Mouse (Mus musculus) right cerebral cortex, postnatal 25 days (tissue): ENCODE data around the gene Nkx3-2.

Experiments
- DNase-seq: peaks from one replicate; pipeline ENCODE4 v3.0.0; 2022

Gene Nkx3-2

GRCm38 (mm10) chr5:41762141-41762946, 2.0 kb downstream of the Nkx3-2 start:
- no peak for DNase-seq

- DNase-seq: no peak
These were observed 2.7 kb downstream of the Nkx3-2 start for GRCm38 (mm10) chr5:41761509-41762140.

- DNase-seq: no peak
These were observed 3.3 kb downstream of the Nkx3-2 start for GRCm38 (mm10) chr5:41760831-41761508.

- DNase-seq: no peak
These were observed 4.2 kb downstream of the Nkx3-2 start for GRCm38 (mm10) chr5:41760071-41760470.

GRCm38 (mm10) chr5:41758671-41759639, 5.3 kb downstream of the Nkx3-2 start:
- DNase-seq: no peak

DNA sequence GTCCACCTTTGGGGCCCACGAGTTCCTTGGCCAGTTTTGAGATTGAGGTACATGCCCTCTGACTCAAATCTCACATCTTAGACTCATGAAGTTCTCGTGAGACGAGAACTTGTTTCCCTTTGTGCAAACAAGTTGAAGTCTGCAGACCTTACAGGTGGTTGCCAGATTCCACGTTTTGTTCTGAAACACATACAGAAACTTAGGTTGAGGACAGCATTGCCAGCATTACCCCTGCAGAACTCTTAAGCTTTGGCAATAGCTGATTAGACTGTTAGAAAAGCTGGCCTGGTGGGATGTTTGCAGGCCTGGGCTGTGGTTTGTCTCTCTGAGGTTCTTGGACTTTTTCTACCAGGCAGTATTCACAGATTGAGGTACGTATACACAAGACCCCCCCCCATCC, 7.0 kb downstream of the Nkx3-2 start:
- DNase-seq: no peak

GRCm38 (mm10) chr5:41756396-41756795, 7.9 kb downstream of the Nkx3-2 start:
- no peak for DNase-seq

- no peak for DNase-seq
These were observed 8.8 kb downstream of the Nkx3-2 start for GRCm38 (mm10) chr5:41755373-41755960.

DNA sequence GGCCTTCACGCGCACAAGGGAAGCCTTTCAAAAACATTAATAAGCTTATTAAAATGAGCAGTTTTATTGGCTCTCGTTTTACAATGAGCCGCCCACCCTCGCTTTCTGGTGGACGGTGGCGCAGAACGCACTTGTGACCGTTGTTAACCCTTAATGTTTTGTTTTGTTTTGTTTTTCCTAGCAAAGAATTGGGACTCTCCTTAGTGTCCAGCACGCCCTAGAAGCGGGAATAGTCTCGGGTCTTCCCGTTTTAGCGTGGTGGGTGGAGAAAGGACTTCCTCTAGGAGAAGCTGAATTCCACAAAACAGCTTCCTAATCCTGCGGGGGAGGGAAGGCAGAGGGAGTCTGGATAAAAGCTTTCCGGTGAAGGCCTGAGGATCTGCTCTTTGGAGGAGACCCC, 9.5 kb downstream of the Nkx3-2 start:
- DNase-seq: no peak

- no peak for DNase-seq
These were observed 10.0 kb downstream of the Nkx3-2 start for GRCm38 (mm10) chr5:41754226-41754775.

- no peak for DNase-seq
These were observed 11.6 kb downstream of the Nkx3-2 start for GRCm38 (mm10) chr5:41752721-41753120.

GRCm38 (mm10) chr5:41744898-41745780, 19.2 kb downstream of the Nkx3-2 start:
- DNase-seq: no peak

- no peak for DNase-seq
These were observed 20.1 kb downstream of the Nkx3-2 start for GRCm38 (mm10) chr5:41744234-41744633.

DNA sequence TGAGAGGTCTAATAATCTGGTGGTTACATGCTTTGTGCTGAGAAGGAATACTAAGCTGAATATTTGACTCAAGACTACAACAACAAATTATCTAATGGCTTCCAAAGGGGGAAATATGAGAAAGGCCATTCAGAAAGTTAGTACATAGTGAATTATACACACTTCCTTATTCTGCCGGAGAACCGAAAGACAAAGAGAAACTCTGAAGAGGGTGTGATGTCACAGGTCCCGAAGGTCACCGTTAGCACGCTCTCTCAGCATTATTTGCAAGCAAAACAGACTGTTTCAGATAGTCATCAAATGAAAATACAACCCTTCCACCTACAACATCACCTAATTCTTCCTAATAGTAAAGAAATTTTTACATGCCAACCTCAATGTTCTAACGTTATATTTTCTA, 25.5 kb downstream of the Nkx3-2 start:
- no peak for DNase-seq

GRCm38 (mm10) chr5:41737039-41737438, 27.3 kb downstream of the Nkx3-2 start:
- DNase-seq: no peak

DNA sequence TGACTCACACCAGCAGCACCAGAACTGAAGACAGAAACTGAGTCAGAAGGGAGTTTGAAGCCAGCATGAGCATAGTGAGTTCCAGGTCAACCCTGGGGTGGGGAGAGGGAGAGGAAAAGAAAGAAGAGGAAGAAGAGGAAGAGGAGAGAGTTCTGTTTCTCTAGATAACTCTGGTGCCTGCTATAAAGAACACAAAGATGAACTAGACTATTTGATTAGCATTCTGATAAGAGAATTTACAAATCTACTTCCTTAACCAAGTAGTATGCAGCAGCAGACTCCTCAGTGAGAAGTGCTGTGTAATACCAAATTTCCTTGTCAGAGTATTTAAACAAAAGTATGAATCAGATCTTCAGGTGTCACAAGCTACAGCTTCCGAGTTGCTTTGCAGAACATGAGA, 37.3 kb downstream of the Nkx3-2 start:
- DNase-seq: no peak

GRCm38 (mm10) chr5:41725573-41725972, 38.7 kb downstream of the Nkx3-2 start:
- no peak for DNase-seq
